In genomic region chr1:167278395-167278794, GRCm38 (mm10) we compare ENCODE assay signal across 12 mouse cellular contexts.
"Had no signal": no experiment of that assay in that cellular context is flagged by ENCODE, and none has a peak within 500 bp of the region (broad histone marks: within the 10 kb centered on the region; RNA-seq: fewer than 3 reads in every experiment).

No protein-coding gene starts in this region.

- H3K9ac ChIP-seq: limb, embryonic 15.5 days; lung, embryonic 14.5 days; neural tube, embryonic 15.5 days had no signal

- H3K27ac ChIP-seq: left cerebral cortex, adult 2 months; limb, embryonic 15.5 days; midbrain, embryonic 10.5 days; neural tube, embryonic 15.5 days had no signal

- H3K4me2 ChIP-seq: limb, embryonic 15.5 days; lung, embryonic 14.5 days; neural tube, embryonic 15.5 days had no signal

- H3K4me3 ChIP-seq: left cerebral cortex, adult 2 months; limb, embryonic 15.5 days; midbrain, embryonic 10.5 days; myocyte; neural tube, embryonic 15.5 days had no signal

- DNase-seq: kidney, postnatal 14 days; lung, embryonic 14.5 days; lung, postnatal 10 days; lung, postnatal 4 days; midbrain, embryonic 14.5 days; thymus, adult 18-20 months; thymus, postnatal 14 days had no signal

- H3K9me3 ChIP-seq: limb, embryonic 15.5 days; midbrain, embryonic 10.5 days; neural tube, embryonic 15.5 days had no signal

- H3K27me3 ChIP-seq: limb, embryonic 15.5 days; neural tube, embryonic 15.5 days had no signal
